ENCODE assay signal across 17 mouse cellular contexts in genomic region chr7:38140324-38140723, GRCm38 (mm10). TPM values are rescaled to one million over a fixed set of nuclear protein-coding genes. Genes with fewer than 3 reads are reported as not detected.
A peak's percentile ranks its signal among the peaks of the same experiment; 100 is the strongest.
DNase-seq lines count a peak whose midpoint lies in the region; ATAC-seq and TF ChIP-seq lines count a peak whose summit lies in the region.
"Had no signal": no experiment of that assay in that cellular context is flagged by ENCODE, and none has a peak within 500 bp of the region (broad histone marks: within the 10 kb centered on the region; RNA-seq: fewer than 3 reads in every experiment).

No protein-coding gene starts in this region.

- no peak for TF ChIP-seq CTCF in lung, postnatal 0 days (IDR thresholded peaks at IDR 0.05)

- 30% methylated on average over 9 of the region's 9 CpGs for WGBS in limb, embryonic 12.5 days
- 44% methylated on average over 9 of the region's 9 CpGs for WGBS in limb, embryonic 10.5 days
- 60% methylated on average over 9 of the region's 9 CpGs for WGBS in midbrain, embryonic 15.5 days
- 40% methylated on average over 9 of the region's 9 CpGs for WGBS in lung, postnatal 0 days

- intact Hi-C loops in left cerebral cortex, postnatal 10 days (cut with DNase I), result loop anchor here (5.0 kb wide), 2 partner anchors 78 to 768 kb away; no protein-coding TSS in a partner anchor

- ATAC-seq in limb, embryonic 12.5 days (ENCODE audit: insufficient number of reproducible peaks, insufficient read depth, low FRiP score, low TSS enrichment, low read depth), result no peak
- ATAC-seq in midbrain, embryonic 15.5 days (replicated peaks), result no peak
- no peak for ATAC-seq in lung, postnatal 0 days
- ATAC-seq: intestine, embryonic 16.5 days; midbrain, embryonic 16.5 days had no signal

- H3K9me3 ChIP-seq in limb, embryonic 12.5 days, result no peaks in the 10 kb centered on the region
- no peaks in the 10 kb centered on the region for H3K9me3 ChIP-seq in limb, embryonic 10.5 days (replicated peaks)
- H3K9me3 ChIP-seq in midbrain, embryonic 15.5 days, result no peaks in the 10 kb centered on the region
- H3K9me3 ChIP-seq in lung, postnatal 0 days (ENCODE audit: low read length), result no peaks in the 10 kb centered on the region
- H3K9me3 ChIP-seq: heart, embryonic 13.5 days; hindbrain, embryonic 10.5 days had no signal

- TF ChIP-seq EP300 in lung, postnatal 0 days (IDR thresholded peaks at IDR 0.05), result no peak

- H3K4me3 ChIP-seq in limb, embryonic 12.5 days (replicated peaks), result no peak overlapping the region
- no peak overlapping the region for H3K4me3 ChIP-seq in limb, embryonic 10.5 days
- H3K4me3 ChIP-seq in midbrain, embryonic 15.5 days, result no peak overlapping the region
- H3K4me3 ChIP-seq in lung, postnatal 0 days (ENCODE audit: low read depth, low read length), result no peak overlapping the region
- H3K4me3 ChIP-seq: heart, embryonic 13.5 days; hindbrain, embryonic 10.5 days had no signal

- H3K4me2 ChIP-seq in limb, embryonic 12.5 days, result no peak overlapping the region
- no peak overlapping the region for H3K4me2 ChIP-seq in midbrain, embryonic 15.5 days
- no peak overlapping the region for H3K4me2 ChIP-seq in lung, postnatal 0 days (replicated peaks; ENCODE audit: low read depth, low read length)
- H3K4me2 ChIP-seq: heart, embryonic 13.5 days; liver, embryonic 11.5 days had no signal

- H3K9ac ChIP-seq in limb, embryonic 12.5 days (replicated peaks), result 0 out of 2 replicates have a peak overlapping the region, but pooled peaks have one; percentile 18
- H3K9ac ChIP-seq in midbrain, embryonic 15.5 days, result no peak overlapping the region
- H3K9ac ChIP-seq in lung, postnatal 0 days (replicated peaks; ENCODE audit: low read depth), result no peak overlapping the region
- H3K9ac ChIP-seq: heart, embryonic 13.5 days had no signal

- 0 out of 2 replicates have a peak, but pooled peaks cover 9% of the 10 kb centered on the region for H3K4me1 ChIP-seq in limb, embryonic 12.5 days (replicated peaks)
- peaks cover 23% of the 10 kb centered on the region for H3K4me1 ChIP-seq in limb, embryonic 10.5 days
- H3K4me1 ChIP-seq in midbrain, embryonic 15.5 days, result no peaks in the 10 kb centered on the region
- H3K4me1 ChIP-seq in lung, postnatal 0 days (ENCODE audit: insufficient read depth, low read depth, low read length), result no peaks in the 10 kb centered on the region
- H3K4me1 ChIP-seq: heart, embryonic 13.5 days had no signal

- H3K27me3 ChIP-seq in limb, embryonic 12.5 days, result no peaks in the 10 kb centered on the region; the same call in 1 of the 2 replicates
- H3K27me3 ChIP-seq in limb, embryonic 10.5 days (ENCODE audit: low read depth, poor library complexity, severe bottlenecking), result no peaks in the 10 kb centered on the region; the same call in 1 of the 2 replicates
- H3K27me3 ChIP-seq in midbrain, embryonic 15.5 days (replicated peaks), result no peaks in the 10 kb centered on the region
- H3K27me3 ChIP-seq in lung, postnatal 0 days (replicated peaks; ENCODE audit: insufficient read depth, low read length), result no peaks in the 10 kb centered on the region
- H3K27me3 ChIP-seq: heart, embryonic 13.5 days had no signal

- DNase-seq in limb, embryonic 10.5 days (ENCODE audit: low spot score), result no peak
- peak; percentile 50 to 69 for DNase-seq in layer of hippocampus, adult 18-20 months (ENCODE audit: low spot score in 2 of 2)
- peak; percentile 60 to 65 for DNase-seq in left cerebral cortex, postnatal 10 days (ENCODE audit: extremely low spot score in 1 of 2, low spot score in 2 of 2)
- DNase-seq in right cerebral cortex, postnatal 36 days (ENCODE audit: low spot score in 2 of 2), result peak; percentile 70 to 75
- no peak for DNase-seq in lung, postnatal 0 days (ENCODE audit: low spot score)
- no peak for DNase-seq in spleen, postnatal 14 days (ENCODE audit: low spot score in 2 of 2)
- DNase-seq: adrenal gland, postnatal 36 days; cerebellum, adult 11-12 months; kidney, postnatal 25 days; lung, postnatal 36 days had no signal

- no peak overlapping the region for H3K27ac ChIP-seq in limb, embryonic 12.5 days
- no peak overlapping the region for H3K27ac ChIP-seq in limb, embryonic 10.5 days
- H3K27ac ChIP-seq in midbrain, embryonic 15.5 days, result no peak overlapping the region
- no peak overlapping the region for H3K27ac ChIP-seq in lung, postnatal 0 days (ENCODE audit: low read length)
- H3K27ac ChIP-seq: heart, embryonic 13.5 days; hindbrain, embryonic 10.5 days had no signal

- no peaks in the 10 kb centered on the region for H3K36me3 ChIP-seq in limb, embryonic 12.5 days
- H3K36me3 ChIP-seq in limb, embryonic 10.5 days, result no peaks in the 10 kb centered on the region
- H3K36me3 ChIP-seq in midbrain, embryonic 15.5 days (replicated peaks), result no peaks in the 10 kb centered on the region
- no peaks in the 10 kb centered on the region for H3K36me3 ChIP-seq in lung, postnatal 0 days (ENCODE audit: insufficient read depth, low read length)
- H3K36me3 ChIP-seq: heart, embryonic 13.5 days; hindbrain, embryonic 10.5 days had no signal

RNA-seq across cellular contexts. Expression of gene Ccne1, which starts 33.0 kb away (rescaled TPM):
- 84.6 and 85.6 TPM in 2 replicates for polyA plus RNA-seq in limb, embryonic 12.5 days (2016; fragmentation: Nextera tagmentation; extraction: Ambion mirVana)
- polyA plus RNA-seq in limb, embryonic 10.5 days (2016; fragmentation: Nextera tagmentation; extraction: Ambion mirVana), result 158 and 194 TPM in 2 replicates
- total RNA-seq in layer of hippocampus, adult 18-20 months (2021), result 10 to 100 TPM; 14.7 to 15.7 TPM
- 10 to 100 TPM; 13.0 to 15.2 TPM for total RNA-seq in left cerebral cortex, postnatal 10 days (2021)
- 11.6 and 13.2 TPM in 2 replicates for polyA plus RNA-seq in midbrain, embryonic 15.5 days (2015; fragmentation: Nextera tagmentation; extraction: Ambion mirVana)
- 2.9 and 3.6 TPM in 2 replicates for polyA plus RNA-seq in lung, postnatal 0 days (2015; fragmentation: Nextera tagmentation; extraction: Ambion mirVana)

RNA-seq across cellular contexts. Expression of gene 1600014C10Rik, which starts 42.7 kb away (rescaled TPM):
- polyA plus RNA-seq in limb, embryonic 12.5 days (2016; fragmentation: Nextera tagmentation; extraction: Ambion mirVana), result 15.1 and 15.6 TPM in 2 replicates
- polyA plus RNA-seq in limb, embryonic 10.5 days (2016; fragmentation: Nextera tagmentation; extraction: Ambion mirVana), result 12.2 and 14.5 TPM in 2 replicates
- total RNA-seq in layer of hippocampus, adult 18-20 months (2021), result 10 to 100 TPM; 26.0 to 27.4 TPM
- 10 to 100 TPM; 18.6 to 19.2 TPM for total RNA-seq in left cerebral cortex, postnatal 10 days (2021)
- polyA plus RNA-seq in midbrain, embryonic 15.5 days (2015; fragmentation: Nextera tagmentation; extraction: Ambion mirVana), result 29.5 and 31.9 TPM in 2 replicates
- 15.0 and 16.0 TPM in 2 replicates for polyA plus RNA-seq in lung, postnatal 0 days (2015; fragmentation: Nextera tagmentation; extraction: Ambion mirVana)

Comparison
In these comparisons a context has a peak if more than half of its experiments do, and no peak if none do; other contexts are left out.
1. DNase-seq: peak in layer of hippocampus, adult 18-20 months (2 of 2), left cerebral cortex, postnatal 10 days (2 of 2) and right cerebral cortex, postnatal 36 days (2 of 2); none in limb, embryonic 10.5 days (single experiment), lung, postnatal 0 days (single experiment) and spleen, postnatal 14 days (0 of 2).